Comparison of ENCODE assay signal across 8 mouse cellular contexts in the genomic region with DNA sequence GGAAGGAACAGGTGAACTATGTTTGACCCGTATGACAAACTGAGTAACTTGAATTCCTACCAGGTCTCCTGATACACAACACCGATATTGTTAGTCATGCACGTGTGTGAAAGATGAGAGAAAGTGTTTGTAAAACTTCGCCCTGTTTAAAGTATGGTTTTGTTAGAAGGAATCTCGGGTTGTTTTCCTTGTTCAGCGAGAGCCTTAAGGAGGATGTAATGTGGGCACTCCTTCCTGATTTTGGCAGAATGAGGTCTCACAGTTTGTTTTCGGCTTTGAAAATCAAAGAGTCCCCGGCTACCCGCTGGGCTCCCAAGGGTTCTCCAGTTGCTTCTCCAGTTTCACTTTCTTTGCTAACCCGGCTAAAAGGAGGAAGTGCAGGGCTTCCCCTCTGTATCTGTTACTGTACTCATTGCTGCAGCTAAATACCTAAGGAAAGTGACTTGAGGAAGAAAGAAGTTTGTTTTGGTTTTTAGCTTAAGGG.
A peak's percentile ranks its signal among the peaks of the same experiment; 100 is the strongest.
DNase-seq lines count a peak whose midpoint lies in the region; ATAC-seq lines count a peak whose summit lies in the region.

No protein-coding gene starts in this region.

- H3K36me3 ChIP-seq in embryonic facial prominence, embryonic 11.5 days (replicated peaks; ENCODE audit: control insufficient read depth, insufficient read depth, low read depth, low read length): no peaks in the 10 kb centered on the region
- peaks cover 22% of the 10 kb centered on the region for H3K36me3 ChIP-seq in kidney, embryonic 15.5 days
- peaks cover 37% of the 10 kb centered on the region for H3K36me3 ChIP-seq in hindbrain, embryonic 10.5 days

- no peaks in the 10 kb centered on the region for H3K4me1 ChIP-seq in embryonic facial prominence, embryonic 11.5 days (ENCODE audit: control insufficient read depth, insufficient read depth, low read length)
- peaks cover 17% of the 10 kb centered on the region for H3K4me1 ChIP-seq in kidney, embryonic 15.5 days
- peaks cover 3% of the 10 kb centered on the region; the same call in 1 of the 2 replicates for H3K4me1 ChIP-seq in hindbrain, embryonic 10.5 days (replicated peaks)

- ATAC-seq in embryonic facial prominence, embryonic 11.5 days (replicated peaks; ENCODE audit: insufficient number of reproducible peaks, low FRiP score, low TSS enrichment, low read depth): no peak
- peak; percentile 62; the same call in 1 of the 2 replicates for ATAC-seq in kidney, embryonic 15.5 days (replicated peaks; ENCODE audit: low FRiP score)
- ATAC-seq in megakaryocyte progenitor cell, adult 5-6 weeks (replicated peaks; ENCODE audit: poor library complexity): peak; percentile 96

- no peaks in the 10 kb centered on the region for H3K9me3 ChIP-seq in embryonic facial prominence, embryonic 11.5 days (replicated peaks; ENCODE audit: control insufficient read depth, low read length)
- no peaks in the 10 kb centered on the region for H3K9me3 ChIP-seq in kidney, embryonic 15.5 days (replicated peaks)
- H3K9me3 ChIP-seq in hindbrain, embryonic 10.5 days: no peaks in the 10 kb centered on the region

- intact Hi-C loops in left cerebral cortex, postnatal 36 days (cut with DNase I): no loop called here

- no peak overlapping the region for H3K4me3 ChIP-seq in embryonic facial prominence, embryonic 11.5 days (ENCODE audit: low read depth, low read length)
- peak overlapping the region; percentile 25 for H3K4me3 ChIP-seq in kidney, embryonic 15.5 days (replicated peaks)
- no peak overlapping the region for H3K4me3 ChIP-seq in hindbrain, embryonic 10.5 days

- 12% methylated on average over 10 of the region's 10 CpGs for WGBS in embryonic facial prominence, embryonic 11.5 days
- 7% methylated on average over 10 of the region's 10 CpGs for WGBS in kidney, embryonic 15.5 days
- WGBS in hindbrain, embryonic 10.5 days: 22% methylated on average over 10 of the region's 10 CpGs

- no peaks in the 10 kb centered on the region for H3K27me3 ChIP-seq in embryonic facial prominence, embryonic 11.5 days (ENCODE audit: control insufficient read depth, insufficient read depth, low read length)
- no peaks in the 10 kb centered on the region for H3K27me3 ChIP-seq in kidney, embryonic 15.5 days
- H3K27me3 ChIP-seq in hindbrain, embryonic 10.5 days (ENCODE audit: insufficient read depth, poor library complexity, severe bottlenecking): 0 out of 2 replicates have a peak, but pooled peaks cover 4% of the 10 kb centered on the region

- H3K4me2 ChIP-seq in embryonic facial prominence, embryonic 11.5 days (ENCODE audit: low read depth, low read length): no peak overlapping the region
- H3K4me2 ChIP-seq in kidney, embryonic 15.5 days: peak overlapping the region; percentile 45

- H3K27ac ChIP-seq in embryonic facial prominence, embryonic 11.5 days (replicated peaks; ENCODE audit: low read depth, low read length): no peak overlapping the region
- H3K27ac ChIP-seq in kidney, embryonic 15.5 days: peak overlapping the region; percentile 66
- no peak overlapping the region for H3K27ac ChIP-seq in hindbrain, embryonic 10.5 days

- peak; percentile 60 for DNase-seq in embryo, embryonic 10.5 days (ENCODE audit: low spot score)
- DNase-seq in embryo, embryonic 9.5 days (ENCODE audit: extremely low spot score): no peak
- peak; percentile 68 for DNase-seq in embryonic facial prominence, embryonic 11.5 days (ENCODE audit: low spot score)
- DNase-seq in left cerebral cortex, postnatal 36 days (ENCODE audit: low spot score in 2 of 2): no peak
- DNase-seq in cerebellum, adult 9-10 months: no peak
- no peak for DNase-seq in hindbrain, embryonic 10.5 days (ENCODE audit: low spot score)

- no peak overlapping the region for H3K9ac ChIP-seq in embryonic facial prominence, embryonic 11.5 days (replicated peaks; ENCODE audit: low read length)
- no peak overlapping the region for H3K9ac ChIP-seq in kidney, embryonic 15.5 days

Comparison
In these comparisons a context has a peak if more than half of its experiments do, and no peak if none do; other contexts are left out.
1. DNase-seq: peak in embryo, embryonic 10.5 days (single experiment) and embryonic facial prominence, embryonic 11.5 days (single experiment); none in embryo, embryonic 9.5 days (single experiment), left cerebral cortex, postnatal 36 days (0 of 2), cerebellum, adult 9-10 months (single experiment) and hindbrain, embryonic 10.5 days (single experiment).